Mouse (Mus musculus) macrophage (primary cell): ENCODE measurements around the gene Per1. TPM values are rescaled to one million over a fixed set of nuclear protein-coding genes. Genes with fewer than 3 reads are reported as not detected.
"Not testable (repeated sequence)": the region's sequence is repeated elsewhere in the genome, so short reads cannot be mapped to it uniquely, and the experiment has no call there.

Experiments
- H3K27ac ChIP-seq: fragments of 350-480 bp; formaldehyde crosslinking; 2 replicates; pipeline ENCODE4 v1.9.0; 2021
- H3K36me3 ChIP-seq: fragments of 350-480 bp; formaldehyde crosslinking; 2 replicates; pipeline ENCODE4 v1.9.0; 2021; ENCODE audit errors: inconsistent target
- H3K4me3 ChIP-seq: fragments of 350-480 bp; formaldehyde crosslinking; 2 replicates; pipeline ENCODE4 v1.9.0; 2021; ENCODE audit errors: inconsistent target
- H3K79me2 ChIP-seq: fragments of 350-480 bp; formaldehyde crosslinking; 2 replicates; pipeline ENCODE4 v1.9.0; 2021; ENCODE audit errors: inconsistent target
- WGBS: methylation state at CpG from one replicate; pipeline ENCODE4 v1.1.7; 2026; ENCODE audit warnings: inconsistent platforms; ENCODE audit not compliant: missing documents; 5-methylcytosine and 5-hydroxymethylcytosine counted together
- polyA plus RNA-seq: library from polyadenylated mRNA; stranded (reverse); fragments of 250-400 nt; gene quantifications from 3 replicates; pipeline ENCODE4 v1.2.4, GENCODE M21; 2018; ENCODE audit warnings: inconsistent platforms

The Per1 gene
- polyA plus RNA-seq, 1 experiment from 2014 or later = 17.5 TPM

- Histone ChIP-seq H3K4me3 (no peak overlapping the region), H3K27ac (no peak overlapping the region), H3K36me3 (no peaks in the 10 kb centered on the region), H3K79me2 (peaks cover 21% of the 10 kb centered on the region)
- 85% methylated on average over 6 of the region's 6 CpGs for WGBS
These were observed 9.4 kb upstream of the Per1 start for GRCm38 (mm10) chr11:69085608-69086007.

DNA sequence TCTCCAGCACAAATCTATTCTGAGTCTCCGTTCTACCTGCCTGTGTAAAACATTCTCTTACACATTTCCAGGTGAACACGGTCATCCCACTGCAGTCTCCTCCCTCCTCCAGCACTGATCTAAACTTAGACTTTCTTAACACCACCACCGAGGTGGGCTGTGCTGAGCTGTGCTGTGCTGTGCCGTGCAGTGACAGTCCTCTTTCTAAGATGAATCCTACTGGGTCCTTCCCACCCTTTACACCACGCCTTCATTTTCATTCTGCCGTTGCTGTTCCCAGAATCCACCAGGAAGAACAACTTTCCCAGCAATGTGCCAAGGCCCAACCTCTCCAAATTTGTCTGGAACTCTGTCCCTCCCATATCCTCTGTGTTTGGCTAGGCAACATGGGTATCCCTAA lies 8.6 kb upstream of the Per1 start:
- H3K36me3 ChIP-seq = peaks cover 5% of the 10 kb centered on the region; the same call in 1 of the 2 replicates
- no peak overlapping the region for H3K4me3 ChIP-seq
- WGBS = 83% methylated on average over 6 of the region's 6 CpGs
- H3K79me2 ChIP-seq = peaks cover 29% of the 10 kb centered on the region
- H3K27ac ChIP-seq = no peak overlapping the region

GRCm38 (mm10) chr11:69087082-69087481 lies 7.9 kb upstream of the Per1 start:
- no peak overlapping the region for H3K4me3 ChIP-seq
- peaks cover 5% of the 10 kb centered on the region; the same call in 1 of the 2 replicates for H3K36me3 ChIP-seq
- H3K27ac ChIP-seq = no peak overlapping the region
- WGBS = 95% methylated on average over 3 of the region's 4 CpGs
- peaks cover 29% of the 10 kb centered on the region for H3K79me2 ChIP-seq

GRCm38 (mm10) chr11:69087597-69087996 lies 7.4 kb upstream of the Per1 start:
- 100% methylated on average over 2 of the region's 2 CpGs for WGBS
- Histone ChIP-seq H3K4me3 (no peak overlapping the region), H3K79me2 (peaks cover 29% of the 10 kb centered on the region), H3K27ac (no peak overlapping the region), H3K36me3 (peaks cover 5% of the 10 kb centered on the region; the same call in 1 of the 2 replicates)

DNA sequence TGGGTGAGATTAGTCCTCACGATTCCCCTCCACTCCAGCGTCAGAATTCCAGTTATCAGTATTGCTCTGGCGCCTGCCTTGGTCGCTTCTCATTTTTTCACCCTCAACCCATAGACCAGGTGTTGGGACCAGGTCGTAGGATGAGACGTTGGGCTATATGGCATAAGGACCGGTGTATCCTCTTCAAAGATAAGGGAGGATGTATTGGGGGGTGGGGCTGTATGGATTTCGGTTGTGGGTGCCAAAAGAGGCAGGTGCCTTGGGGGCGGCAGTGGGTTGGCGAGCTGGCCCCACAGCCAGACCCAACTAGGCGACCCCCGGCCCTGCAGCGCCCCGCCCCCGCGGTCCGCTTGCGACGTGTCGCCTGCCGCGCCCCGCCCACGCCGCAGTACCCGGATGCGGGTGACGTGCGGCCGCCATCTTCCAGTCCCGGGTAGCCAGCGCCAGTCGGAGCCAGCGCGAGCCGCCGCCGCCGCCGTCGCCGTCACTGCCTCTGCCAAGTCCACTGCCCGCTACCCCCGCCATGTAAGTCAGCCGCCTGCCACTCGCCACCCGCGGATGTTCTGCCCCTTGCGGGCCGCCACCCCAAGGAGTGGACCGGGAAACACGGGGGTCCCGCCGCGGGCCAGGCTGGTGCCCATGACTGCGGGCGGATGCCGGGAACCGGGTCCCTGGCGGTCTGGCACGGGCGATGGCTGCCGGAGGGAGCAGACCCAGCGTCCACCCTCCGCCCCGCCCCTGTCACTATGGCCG lies 6.7 kb upstream of the Per1 start, which contains the start of gene Vamp2:
Gene Vamp2 (plus strand): TSS at position 388 of the 753 bp plus-strand sequence.
- 1% methylated on average over 62 of the region's 67 CpGs for WGBS
- Histone ChIP-seq H3K27ac (peak within 1 kb of the TSS; percentile 40; the same call in 1 of the 2 replicates), H3K4me3 (peak within 1 kb of the TSS; percentile 74), H3K36me3 (peaks cover 5% of the 10 kb centered on the region; the same call in 1 of the 2 replicates), H3K79me2 (peaks cover 29% of the 10 kb centered on the region)

DNA sequence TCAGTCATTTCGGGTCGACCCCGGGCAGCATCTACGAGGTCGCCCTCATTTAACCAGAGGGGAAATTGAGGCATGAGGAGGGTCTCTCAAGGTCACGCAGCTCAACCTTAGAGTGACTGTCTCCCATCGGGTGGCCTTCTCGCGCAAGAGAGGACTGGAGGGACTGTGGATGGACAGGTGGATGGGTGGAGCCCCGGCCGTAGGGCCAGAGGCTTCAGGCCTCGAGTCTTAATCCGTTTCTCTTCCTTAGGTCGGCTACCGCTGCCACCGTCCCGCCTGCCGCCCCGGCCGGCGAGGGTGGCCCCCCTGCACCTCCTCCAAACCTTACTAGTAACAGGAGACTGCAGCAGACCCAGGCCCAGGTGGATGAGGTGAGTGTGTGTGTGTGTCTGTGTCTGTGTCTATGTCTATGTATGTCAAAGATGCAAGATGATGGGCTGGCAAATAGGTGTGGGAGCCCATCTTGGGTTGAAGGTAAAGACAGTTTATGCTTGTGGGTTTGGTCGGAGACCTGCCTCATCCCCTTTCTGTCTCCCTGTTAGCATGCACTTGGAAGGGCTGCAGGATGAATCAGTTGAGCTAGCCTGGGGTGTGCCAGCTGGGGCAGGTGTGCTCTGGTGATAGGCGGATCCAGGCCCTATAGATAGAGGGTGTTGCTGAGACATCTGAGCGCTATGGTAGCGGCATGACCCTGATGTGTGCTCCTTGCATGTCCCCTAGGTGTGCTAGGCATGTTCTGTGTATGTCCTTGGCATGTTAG lies 6.0 kb upstream of the Per1 start:
- WGBS = 11% methylated on average over 25 of the region's 25 CpGs
- Histone ChIP-seq H3K4me3 (peak overlapping the region; percentile 74), H3K36me3 (peaks cover 5% of the 10 kb centered on the region; the same call in 1 of the 2 replicates), H3K79me2 (peaks cover 29% of the 10 kb centered on the region), H3K27ac (peak overlapping the region; percentile 40; the same call in 1 of the 2 replicates)

GRCm38 (mm10) chr11:69089616-69090290 lies 5.3 kb upstream of the Per1 start:
- H3K27ac ChIP-seq = no peak overlapping the region
- H3K79me2 ChIP-seq = peaks cover 29% of the 10 kb centered on the region
- 91% methylated on average over 12 of the region's 12 CpGs for WGBS
- H3K4me3 ChIP-seq = peak overlapping the region; percentile 74
- peaks cover 5% of the 10 kb centered on the region; the same call in 1 of the 2 replicates for H3K36me3 ChIP-seq

DNA sequence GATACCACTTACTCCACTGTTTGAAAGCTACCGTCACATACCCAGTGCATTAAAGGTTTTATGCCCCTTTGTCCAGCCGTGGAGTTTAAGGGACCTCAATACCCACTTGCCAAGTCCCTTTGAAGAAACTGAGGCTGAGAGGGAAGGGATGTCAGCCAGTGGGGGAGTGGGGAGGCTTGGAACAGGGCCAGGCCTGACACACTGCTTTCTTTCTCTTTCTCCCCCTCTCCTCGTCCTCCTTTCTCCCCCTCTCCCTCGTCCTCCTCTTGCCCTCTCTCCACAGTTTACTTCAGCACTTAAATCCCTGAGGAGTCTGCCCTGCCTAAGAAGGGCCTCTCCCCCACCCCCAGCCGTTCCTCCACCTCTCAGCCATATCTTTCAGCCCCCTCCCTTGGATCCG lies 4.7 kb upstream of the Per1 start:
- Histone ChIP-seq H3K36me3 (peaks cover 5% of the 10 kb centered on the region; the same call in 1 of the 2 replicates), H3K79me2 (peaks cover 29% of the 10 kb centered on the region), H3K27ac (no peak overlapping the region), H3K4me3 (no peak overlapping the region)
- WGBS = 91% methylated on average over 6 of the region's 6 CpGs

DNA sequence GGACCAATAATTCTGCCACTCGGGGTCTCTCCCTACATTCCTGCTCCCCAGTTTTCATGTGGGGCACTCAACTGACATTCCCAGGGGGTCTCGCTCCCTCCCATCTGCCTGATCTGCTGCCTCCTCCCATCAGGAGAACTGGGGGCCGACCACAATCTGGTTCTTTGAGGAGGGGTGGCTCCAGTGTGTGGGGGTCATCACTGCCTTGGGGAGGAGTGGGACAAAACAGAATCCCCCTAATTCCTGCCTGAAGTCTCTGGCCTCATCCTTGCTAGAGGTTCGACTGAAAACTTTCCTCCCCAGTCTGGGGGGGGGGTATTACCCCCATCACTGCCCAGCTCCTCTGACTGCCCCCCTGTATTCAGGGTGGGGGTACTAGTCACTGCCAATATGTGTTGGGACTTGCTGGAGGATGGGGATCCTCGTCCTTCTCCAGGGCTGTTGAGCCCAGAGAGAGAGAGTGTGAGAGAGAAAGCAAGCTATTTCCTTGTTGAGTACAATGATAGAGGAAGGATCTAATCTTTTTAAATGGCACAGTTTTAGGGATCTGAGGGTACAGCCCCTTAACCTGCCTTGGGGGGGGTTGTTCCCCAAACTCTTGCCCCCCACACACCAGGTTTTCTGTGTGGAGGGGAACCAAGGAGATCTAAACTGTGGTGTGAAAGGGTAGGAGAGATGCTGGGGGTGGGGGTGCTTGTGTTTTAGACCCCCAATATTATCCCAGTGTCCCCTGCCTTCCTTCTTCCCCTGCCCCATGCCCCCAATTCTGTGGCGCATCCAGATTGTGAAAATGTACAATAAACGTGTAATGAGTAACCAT lies 3.2 kb upstream of the Per1 start:
- Histone ChIP-seq H3K27ac (no peak overlapping the region), H3K79me2 (peaks cover 29% of the 10 kb centered on the region), H3K36me3 (peaks cover 5% of the 10 kb centered on the region; the same call in 1 of the 2 replicates), H3K4me3 (no peak overlapping the region)
- WGBS = 77% methylated on average over 7 of the region's 7 CpGs

GRCm38 (mm10) chr11:69092386-69092751 lies 2.6 kb upstream of the Per1 start:
- H3K4me3 ChIP-seq = no peak overlapping the region

DNA sequence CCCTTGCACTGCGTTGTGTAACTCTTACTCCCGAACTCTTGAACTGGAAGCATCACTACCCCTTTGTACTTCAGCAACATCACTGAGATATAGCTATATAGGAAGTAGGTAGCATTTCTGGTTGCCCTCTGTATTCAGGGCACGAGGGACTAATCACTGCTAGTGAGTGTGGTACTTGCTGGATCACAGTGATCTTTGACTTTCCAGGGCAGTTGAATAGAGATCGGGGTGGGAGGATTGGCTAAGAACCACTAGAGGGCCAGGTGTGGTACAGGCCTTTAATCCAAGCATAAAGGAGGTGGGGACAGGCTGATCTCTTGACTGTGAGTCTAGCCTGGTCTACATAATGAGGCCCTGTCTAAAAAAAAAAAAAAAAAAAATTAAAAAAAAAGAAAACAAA lies 2.1 kb upstream of the Per1 start:
- no peak overlapping the region for H3K27ac ChIP-seq
- H3K4me3 ChIP-seq = no peak overlapping the region
- H3K79me2 ChIP-seq = peaks cover 29% of the 10 kb centered on the region
- WGBS = 82% methylated on average over 4 of the region's 4 CpGs
- H3K36me3 ChIP-seq = peaks cover 5% of the 10 kb centered on the region; the same call in 1 of the 2 replicates

More at GRCm38 (mm10) chr11:69092386-69092751, 2.6 kb upstream of the Per1 start:
- 0% methylated on average over 3 of the region's 3 CpGs for WGBS
- H3K27ac ChIP-seq = no peak overlapping the region
- peaks cover 29% of the 10 kb centered on the region for H3K79me2 ChIP-seq
- peaks cover 5% of the 10 kb centered on the region; the same call in 1 of the 2 replicates for H3K36me3 ChIP-seq

GRCm38 (mm10) chr11:69093856-69094255 lies 1.2 kb upstream of the Per1 start:
- 84% methylated on average over 5 of the region's 7 CpGs for WGBS
- H3K36me3 ChIP-seq, H3K4me3 ChIP-seq: not testable (repeated sequence)
- H3K27ac ChIP-seq = peak overlapping the region; percentile 66
- H3K79me2 ChIP-seq = peaks cover 26% of the 10 kb centered on the region

GRCm38 (mm10) chr11:69095511-69096231 lies 654 bp downstream of the Per1 start:
- peaks cover 16% of the 10 kb centered on the region for H3K79me2 ChIP-seq
- peak overlapping the region; percentile 68 for H3K27ac ChIP-seq
- H3K4me3 ChIP-seq = peak overlapping the region; percentile 46
- 2% methylated on average over 27 of the region's 27 CpGs for WGBS
- H3K36me3 ChIP-seq = peaks cover 5% of the 10 kb centered on the region; the same call in 1 of the 2 replicates
